24 mouse cellular contexts compared by ENCODE assay signal in the genomic region with DNA sequence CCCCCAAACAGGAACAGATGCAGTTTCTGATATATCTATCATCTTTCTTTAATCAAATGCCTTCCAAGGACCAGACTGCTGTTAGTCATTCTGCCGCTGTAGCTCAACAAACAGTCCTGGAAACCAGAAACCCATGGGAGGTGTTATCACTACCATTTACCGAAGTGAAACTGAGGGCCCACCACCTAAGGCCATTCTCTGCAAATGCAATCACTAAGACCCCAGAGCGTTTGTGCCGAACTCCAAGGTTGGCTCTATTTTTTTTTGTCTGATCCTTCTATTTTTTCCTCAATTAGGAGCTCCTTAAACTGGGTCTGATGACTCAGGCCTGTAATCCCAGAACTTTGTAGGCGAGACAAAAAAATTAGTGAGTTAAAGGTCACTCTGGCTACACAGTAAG.
A peak's percentile ranks its signal among the peaks of the same experiment; 100 is the strongest.
DNase-seq lines count a peak whose midpoint lies in the region; ATAC-seq and TF ChIP-seq lines count a peak whose summit lies in the region.
"Had no signal": no experiment of that assay in that cellular context is flagged by ENCODE, and none has a peak within 500 bp of the region (broad histone marks: within the 10 kb centered on the region; RNA-seq: fewer than 3 reads in every experiment).

No protein-coding gene starts in this region.

- H3K79me2 ChIP-seq in heart, adult 2 months (replicated peaks; ENCODE audit: control insufficient read depth, insufficient read depth, low read length) = no peaks in the 10 kb centered on the region

- intact Hi-C loops in heart, adult 2 months (cut with DNase I) = loop anchor here (2.0 kb wide), 1 partner anchor 13 kb away; no protein-coding TSS in a partner anchor

- peaks cover 10% of the 10 kb centered on the region for H3K36me3 ChIP-seq in heart, adult 2 months (ENCODE audit: control insufficient read depth, insufficient read depth, low read length)
- H3K36me3 ChIP-seq in limb, embryonic 15.5 days = peaks cover 35% of the 10 kb centered on the region
- H3K36me3 ChIP-seq in limb, embryonic 10.5 days = peaks cover 78% of the 10 kb centered on the region
- H3K36me3 ChIP-seq: G1E; heart, embryonic 15.5 days had no signal

- no peak for DNase-seq in heart, adult 2 months
- no peak for DNase-seq in heart, adult 18-20 months
- no peak for DNase-seq in limb, embryonic 10.5 days (ENCODE audit: low spot score)
- DNase-seq in spleen, postnatal 14 days (ENCODE audit: low spot score in 2 of 2) = no peak
- DNase-seq in c-Kit-positive CD71-positive TER-119-positive erythroid progenitor cells, embryonic 14.5 days (ENCODE audit: low spot score) = no peak
- DNase-seq: B cell, adult 2 months; cerebellum, adult 11-12 months; cerebellum, adult 9-10 months; cerebellum, postnatal 25 days; forebrain, postnatal 0 days; gastrocnemius, postnatal 36 days; heart, adult 11 months; heart, postnatal 14 days; kidney, adult 2 months had no signal

- H3K4me2 ChIP-seq in limb, embryonic 15.5 days = no peak overlapping the region
- H3K4me2 ChIP-seq: embryonic facial prominence, embryonic 13.5 days; forebrain, embryonic 12.5 days; heart, embryonic 11.5 days; heart, embryonic 15.5 days; hindbrain, embryonic 15.5 days had no signal

- H3K9ac ChIP-seq in heart, adult 2 months (ENCODE audit: low read depth, low read length) = no peak overlapping the region
- H3K9ac ChIP-seq in limb, embryonic 15.5 days = no peak overlapping the region
- H3K9ac ChIP-seq: embryonic facial prominence, embryonic 13.5 days; forebrain, embryonic 12.5 days; forebrain, postnatal 0 days; heart, embryonic 15.5 days; hindbrain, embryonic 15.5 days had no signal

- no peak for TF ChIP-seq EP300 in heart, adult 2 months (IDR thresholded peaks at IDR 0.05; ENCODE audit: insufficient read depth, low read depth, low read length)

- 38% methylated on average over 5 of the region's 5 CpGs for WGBS in heart, adult 2 months
- WGBS in limb, embryonic 15.5 days = 57% methylated on average over 5 of the region's 5 CpGs
- 82% methylated on average over 5 of the region's 5 CpGs for WGBS in limb, embryonic 10.5 days

- H3K27ac ChIP-seq in heart, adult 2 months = peak overlapping the region; percentile 24
- peak overlapping the region; percentile 27; the same call in 1 of the 2 replicates for H3K27ac ChIP-seq in limb, embryonic 15.5 days
- H3K27ac ChIP-seq in limb, embryonic 10.5 days = no peak overlapping the region
- peak overlapping the region; percentile 72 for H3K27ac ChIP-seq in brown adipose tissue, adult 24 weeks (replicated peaks; ENCODE audit: low read depth, low read length)
- H3K27ac ChIP-seq: embryonic facial prominence, embryonic 13.5 days; forebrain, embryonic 12.5 days; heart, embryonic 15.5 days; hindbrain, embryonic 15.5 days had no signal

- H3K27me3 ChIP-seq in heart, adult 2 months (ENCODE audit: control insufficient read depth, insufficient read depth, low read length) = no peaks in the 10 kb centered on the region
- H3K27me3 ChIP-seq in limb, embryonic 15.5 days = no peaks in the 10 kb centered on the region
- no peaks in the 10 kb centered on the region for H3K27me3 ChIP-seq in limb, embryonic 10.5 days (ENCODE audit: low read depth, poor library complexity, severe bottlenecking)
- H3K27me3 ChIP-seq: embryonic facial prominence, embryonic 13.5 days; forebrain, embryonic 12.5 days; heart, embryonic 15.5 days; hindbrain, embryonic 15.5 days had no signal

- H3K9me3 ChIP-seq in limb, embryonic 15.5 days = no peaks in the 10 kb centered on the region
- H3K9me3 ChIP-seq in limb, embryonic 10.5 days (replicated peaks) = no peaks in the 10 kb centered on the region
- H3K9me3 ChIP-seq: embryonic facial prominence, embryonic 13.5 days; forebrain, embryonic 12.5 days; heart, embryonic 15.5 days; hindbrain, embryonic 15.5 days had no signal

- H3K4me1 ChIP-seq in heart, adult 2 months (ENCODE audit: control insufficient read depth, insufficient read depth, low read length) = peaks cover 12% of the 10 kb centered on the region
- peaks cover 13% of the 10 kb centered on the region for H3K4me1 ChIP-seq in limb, embryonic 15.5 days
- no peaks in the 10 kb centered on the region for H3K4me1 ChIP-seq in limb, embryonic 10.5 days
- peaks cover 26% of the 10 kb centered on the region for H3K4me1 ChIP-seq in brown adipose tissue, adult 24 weeks (ENCODE audit: control insufficient read depth, insufficient read depth, insufficient read length, low read length)
- H3K4me1 ChIP-seq: forebrain, embryonic 12.5 days had no signal

- no peak for ATAC-seq in limb, embryonic 15.5 days (ENCODE audit: insufficient number of reproducible peaks, low FRiP score, low TSS enrichment, low read depth)
- ATAC-seq: CD4-positive, CD25-positive, alpha-beta regulatory T cell, adult 4 months; forebrain, postnatal 0 days; intestine, embryonic 16.5 days had no signal

- no peak for TF ChIP-seq CTCF in heart, adult 2 months (IDR thresholded peaks at IDR 0.05)

- no peak overlapping the region for H3K4me3 ChIP-seq in heart, adult 2 months
- H3K4me3 ChIP-seq in limb, embryonic 15.5 days = no peak overlapping the region
- H3K4me3 ChIP-seq in limb, embryonic 10.5 days = no peak overlapping the region
- no peak overlapping the region for H3K4me3 ChIP-seq in brown adipose tissue, adult 24 weeks (ENCODE audit: insufficient read depth, low read depth, low read length)
- H3K4me3 ChIP-seq: embryonic facial prominence, embryonic 13.5 days; forebrain, embryonic 12.5 days; heart, embryonic 15.5 days; hindbrain, embryonic 15.5 days had no signal

- no peak for TF ChIP-seq POLR2A in heart, adult 2 months (IDR thresholded peaks at IDR 0.05; ENCODE audit: insufficient read depth, low read depth, low read length)
